Mouse (Mus musculus) forebrain, embryonic 15.5 days (tissue): ENCODE measurements at regions not wholly inside any gene's neighbourhood (a gene's known extent, or its start where the extent isn't known, plus 50 kb on each side); places are given as distances from the start of the nearest gene placed in this dataset.
"Not testable (repeated sequence)": the region's sequence is repeated elsewhere in the genome, so short reads cannot be mapped to it uniquely, and the experiment has no call there.

Experiments
- ATAC-seq: fragments of 200-750 bp; cut with Nextera tagmentation; replicated peaks from 2 replicates; pipeline ENCODE4 v1.8.0; 2017; ENCODE audit warnings: mild to moderate bottlenecking, moderate TSS enrichment, moderate library complexity
- H3K27ac ChIP-seq: fragments of 300-500 bp; sonication (generic); replicated peaks from 2 replicates; pipeline ENCODE4 v1.5.1; 2015; ENCODE audit warnings: mild to moderate bottlenecking, inconsistent platforms
- H3K27me3 ChIP-seq: fragments of 300-500 bp; sonication (generic); 2 replicates; pipeline ENCODE4 v1.6.1; 2015; ENCODE audit warnings: inconsistent platforms
- H3K36me3 ChIP-seq: fragments of 300-500 bp; sonication (generic); 2 replicates; pipeline ENCODE4 v1.6.1; 2015; ENCODE audit warnings: mild to moderate bottlenecking, inconsistent platforms
- H3K4me1 ChIP-seq: fragments of 300-500 bp; sonication (generic); 2 replicates; pipeline ENCODE4 v1.6.1; 2015; ENCODE audit warnings: inconsistent platforms
- H3K4me2 ChIP-seq: fragments of 300-500 bp; sonication (generic); replicated peaks from 2 replicates; pipeline ENCODE4 v1.6.1; 2015; ENCODE audit warnings: mild to moderate bottlenecking, inconsistent platforms
- H3K4me3 ChIP-seq: fragments of 300-500 bp; sonication (generic); 2 replicates; pipeline ENCODE4 v1.5.1; 2015; ENCODE audit warnings: mild to moderate bottlenecking, inconsistent platforms
- H3K9ac ChIP-seq: fragments of 300-500 bp; sonication (generic); replicated peaks from 2 replicates; pipeline ENCODE4 v1.6.1; 2015; ENCODE audit warnings: mild to moderate bottlenecking, inconsistent platforms
- H3K9me3 ChIP-seq: fragments of 300-500 bp; sonication (generic); 2 replicates; pipeline ENCODE4 v1.6.1; 2016; ENCODE audit warnings: inconsistent platforms
- WGBS: fragments of 180-500 bp; shearing (Covaris S2); methylation state at CpG from one replicate; pipeline ENCODE4 v1.1.7; 2015; ENCODE audit warnings: mixed read lengths; 5-methylcytosine and 5-hydroxymethylcytosine counted together

GRCm38 (mm10) chr19:35150780-35151725, 228.9 kb downstream of the Kif20b start:
- ATAC-seq: no peak
- Histone ChIP-seq H3K27ac (no peak overlapping the region), H3K36me3 (no peaks in the 10 kb centered on the region), H3K4me2 (no peak overlapping the region), H3K9me3 (no peaks in the 10 kb centered on the region), H3K4me3 (no peak overlapping the region), H3K27me3 (no peaks in the 10 kb centered on the region), H3K4me1 (no peaks in the 10 kb centered on the region), H3K9ac (no peak overlapping the region)
- WGBS: 78% methylated on average over 6 of the region's 6 CpGs

- Histone ChIP-seq H3K4me1 (no peaks in the 10 kb centered on the region), H3K4me3 (no peak overlapping the region), H3K27ac (no peak overlapping the region), H3K4me2 (no peak overlapping the region), H3K36me3 (no peaks in the 10 kb centered on the region), H3K27me3 (no peaks in the 10 kb centered on the region), H3K9me3 (no peaks in the 10 kb centered on the region), H3K9ac (no peak overlapping the region)
- ATAC-seq: no peak
- whole genome bisulfite sequencing: 64% methylated on average over 5 of the region's 5 CpGs
These were observed 229.7 kb downstream of the Kif20b start for GRCm38 (mm10) chr19:35151841-35152240.

- Histone ChIP-seq H3K36me3 (no peaks in the 10 kb centered on the region), H3K4me1 (no peaks in the 10 kb centered on the region), H3K9ac (no peak overlapping the region), H3K27ac (no peak overlapping the region), H3K9me3 (no peaks in the 10 kb centered on the region), H3K27me3 (no peaks in the 10 kb centered on the region), H3K4me3 (no peak overlapping the region), H3K4me2 (no peak overlapping the region)
- no peak for ATAC-seq
- 92% methylated on average over 3 of the region's 3 CpGs for WGBS
These were observed 235.7 kb downstream of the Kif20b start for GRCm38 (mm10) chr19:35157849-35158248.

- no peaks in the 10 kb centered on the region for H3K36me3 ChIP-seq
- WGBS: 91% methylated on average over 2 of the region's 2 CpGs
- no peak for ATAC-seq
These were observed 242.6 kb downstream of the Kif20b start for GRCm38 (mm10) chr19:35164727-35165126.

GRCm38 (mm10) chr19:35170554-35170953, 248.4 kb downstream of the Kif20b start:
- ATAC-seq: no peak
- no peaks in the 10 kb centered on the region for H3K27me3 ChIP-seq
- no peak overlapping the region for H3K27ac ChIP-seq
- H3K4me3 ChIP-seq: no peak overlapping the region
- no peak overlapping the region for H3K9ac ChIP-seq
- H3K4me1 ChIP-seq: no peaks in the 10 kb centered on the region
- H3K4me2 ChIP-seq: no peak overlapping the region
- no peaks in the 10 kb centered on the region for H3K9me3 ChIP-seq
- WGBS: 57% methylated on average over 2 of the region's 2 CpGs
- no peaks in the 10 kb centered on the region for H3K36me3 ChIP-seq

More at GRCm38 (mm10) chr19:35164727-35165126, 242.6 kb downstream of the Kif20b start:
- Histone ChIP-seq H3K9me3 (no peaks in the 10 kb centered on the region), H3K4me2 (no peak overlapping the region), H3K4me1 (no peaks in the 10 kb centered on the region), H3K4me3 (no peak overlapping the region), H3K9ac (no peak overlapping the region), H3K27ac (no peak overlapping the region), H3K27me3 (no peaks in the 10 kb centered on the region)

- H3K4me3 ChIP-seq: no peak overlapping the region
- no peak overlapping the region for H3K27ac ChIP-seq
- no peaks in the 10 kb centered on the region for H3K36me3 ChIP-seq
- no peaks in the 10 kb centered on the region for H3K9me3 ChIP-seq
- H3K27me3 ChIP-seq: no peaks in the 10 kb centered on the region
- WGBS: 42% methylated on average over 1 of the region's 1 CpGs
- no peak overlapping the region for H3K4me2 ChIP-seq
- ATAC-seq: no peak
- H3K9ac ChIP-seq: no peak overlapping the region
- no peaks in the 10 kb centered on the region for H3K4me1 ChIP-seq
These were observed 257.9 kb downstream of the Kif20b start for GRCm38 (mm10) chr19:35180102-35180501.

- Histone ChIP-seq H3K4me3 (no peak overlapping the region), H3K4me2 (no peak overlapping the region), H3K9ac (no peak overlapping the region), H3K27me3 (no peaks in the 10 kb centered on the region), H3K36me3 (no peaks in the 10 kb centered on the region), H3K4me1 (no peaks in the 10 kb centered on the region), H3K9me3 (no peaks in the 10 kb centered on the region), H3K27ac (no peak overlapping the region)
- ATAC-seq: no peak
- WGBS: 88% methylated on average over 5 of the region's 5 CpGs
These were observed 283.5 kb downstream of the Kif20b start for GRCm38 (mm10) chr19:35205557-35206239.

- 87% methylated on average over 3 of the region's 3 CpGs for WGBS
- no peaks in the 10 kb centered on the region for H3K36me3 ChIP-seq
These were observed 322.0 kb downstream of the Kif20b start for GRCm38 (mm10) chr19:35244188-35244587.

GRCm38 (mm10) chr19:35247531-35247930, 325.4 kb downstream of the Kif20b start:
- H3K36me3 ChIP-seq: no peaks in the 10 kb centered on the region
- no peak for ATAC-seq
- WGBS: 83% methylated on average over 6 of the region's 6 CpGs

More at GRCm38 (mm10) chr19:35244188-35244587, 322.0 kb downstream of the Kif20b start:
- no peak overlapping the region for H3K4me3 ChIP-seq
- H3K4me2 ChIP-seq: no peak overlapping the region
- no peak for ATAC-seq
- H3K9ac ChIP-seq: no peak overlapping the region
- H3K27ac ChIP-seq: no peak overlapping the region
- no peaks in the 10 kb centered on the region for H3K4me1 ChIP-seq
- H3K9me3 ChIP-seq: no peaks in the 10 kb centered on the region
- no peaks in the 10 kb centered on the region for H3K27me3 ChIP-seq

GRCm38 (mm10) chr19:35258634-35259033, 336.5 kb downstream of the Kif20b start:
- not testable (repeated sequence) for H3K4me3 ChIP-seq, H3K9me3 ChIP-seq, H3K4me2 ChIP-seq, H3K27ac ChIP-seq, ATAC-seq, H3K9ac ChIP-seq, H3K4me1 ChIP-seq, H3K27me3 ChIP-seq, H3K36me3 ChIP-seq
- WGBS: 86% methylated on average over 3 of the region's 3 CpGs

More at GRCm38 (mm10) chr19:35247531-35247930, 325.4 kb downstream of the Kif20b start:
- H3K27me3 ChIP-seq: no peaks in the 10 kb centered on the region
- H3K27ac ChIP-seq: no peak overlapping the region
- H3K4me1 ChIP-seq: no peaks in the 10 kb centered on the region
- no peak overlapping the region for H3K4me2 ChIP-seq
- H3K4me3 ChIP-seq: no peak overlapping the region
- no peaks in the 10 kb centered on the region for H3K9me3 ChIP-seq
- no peak overlapping the region for H3K9ac ChIP-seq

- Histone ChIP-seq H3K27me3 (no peaks in the 10 kb centered on the region), H3K4me1 (no peaks in the 10 kb centered on the region)
- no peak for ATAC-seq
These were observed 340.9 kb downstream of the Kif20b start for GRCm38 (mm10) chr19:35263101-35263500.

GRCm38 (mm10) chr19:35278395-35278794, 356.2 kb downstream of the Kif20b start:
- no peaks in the 10 kb centered on the region for H3K27me3 ChIP-seq
- no peak overlapping the region for H3K4me2 ChIP-seq
- H3K36me3 ChIP-seq: no peaks in the 10 kb centered on the region
- ATAC-seq: no peak
- H3K9me3 ChIP-seq: no peaks in the 10 kb centered on the region
- 31% methylated on average over 2 of the region's 2 CpGs for WGBS
- no peak overlapping the region for H3K9ac ChIP-seq
- peaks cover 2% of the 10 kb centered on the region; the same call in 1 of the 2 replicates for H3K4me1 ChIP-seq
- no peak overlapping the region for H3K4me3 ChIP-seq
- H3K27ac ChIP-seq: no peak overlapping the region

More at GRCm38 (mm10) chr19:35263101-35263500, 340.9 kb downstream of the Kif20b start:
- no peak overlapping the region for H3K4me3 ChIP-seq
- H3K9ac ChIP-seq: no peak overlapping the region
- no peak overlapping the region for H3K27ac ChIP-seq
- no peaks in the 10 kb centered on the region for H3K9me3 ChIP-seq
- H3K36me3 ChIP-seq: no peaks in the 10 kb centered on the region
- no peak overlapping the region for H3K4me2 ChIP-seq
